Mouse (Mus musculus) heart, postnatal 0 days (tissue): ENCODE results near the gene Fam114a2. TPM values are rescaled to one million over a fixed set of nuclear protein-coding genes. Genes with fewer than 3 reads are reported as not detected.
A peak's percentile ranks its signal among the peaks of the same experiment; 100 is the strongest.
"Not testable (repeated sequence)": the region's sequence is repeated elsewhere in the genome, so short reads cannot be mapped to it uniquely, and the experiment has no call there.

Source experiments
- ATAC-seq: fragments of 200-750 bp; cut with Nextera tagmentation; 2 replicates; pipeline ENCODE4 v1.8.0; 2017; ENCODE audit warnings: low read depth, moderate number of reproducible peaks, moderate library complexity; ENCODE audit not compliant: insufficient read depth
- DNase-seq: peaks from one replicate; pipeline ENCODE4 v3.0.0-alpha.2; 2016; ENCODE audit warnings: low spot score
- H3K27ac ChIP-seq: fragments of 300-500 bp; sonication (generic); 2 replicates; pipeline ENCODE4 v1.5.1; 2014; ENCODE audit warnings: low read depth, mild to moderate bottlenecking
- H3K27me3 ChIP-seq: fragments of 300-500 bp; sonication (generic); 2 replicates; pipeline ENCODE4 v1.6.1; 2014; ENCODE audit warnings: low read length, mixed read lengths; ENCODE audit not compliant: control insufficient read depth, insufficient read depth
- H3K36me3 ChIP-seq: fragments of 300-500 bp; sonication (generic); replicated peaks from 2 replicates; pipeline ENCODE4 v1.6.1; 2014; ENCODE audit warnings: low read length, mixed read lengths; ENCODE audit not compliant: control insufficient read depth, insufficient read depth
- H3K4me1 ChIP-seq: fragments of 300-500 bp; sonication (generic); 2 replicates; pipeline ENCODE4 v1.6.1; 2014; ENCODE audit warnings: antibody characterized with exemption; ENCODE audit not compliant: control insufficient read depth, insufficient read depth
- H3K4me2 ChIP-seq: fragments of 300-500 bp; sonication (generic); 2 replicates; pipeline ENCODE4 v1.6.1; 2014; ENCODE audit warnings: low read depth, mild to moderate bottlenecking, low read length, moderate library complexity
- H3K4me3 ChIP-seq: fragments of 300-500 bp; sonication (generic); 2 replicates; pipeline ENCODE4 v1.5.1; 2014; ENCODE audit warnings: low read depth, low read length
- H3K9ac ChIP-seq: fragments of 300-500 bp; sonication (generic); replicated peaks from 2 replicates; pipeline ENCODE4 v1.6.1; 2014; ENCODE audit warnings: low read depth, low read length, mixed read lengths
- H3K9me3 ChIP-seq: fragments of 300-500 bp; sonication (generic); replicated peaks from 2 replicates; pipeline ENCODE4 v1.6.1; 2016; ENCODE audit warnings: low read length; ENCODE audit not compliant: control insufficient read depth
- CTCF ChIP-seq: IDR thresholded peaks from 2 replicates; pipeline ENCODE4 v1.5.1; 2016; ENCODE audit warnings: antibody characterized with exemption, control low read depth, low read depth
- EP300 ChIP-seq: IDR thresholded peaks from 2 replicates; pipeline ENCODE4 v1.6.1; 2016; ENCODE audit warnings: antibody characterized with exemption, low read depth
- WGBS: fragments of 180-500 bp; shearing (Covaris S2); extraction: QIAGEN DNeasy Blood & Tissue Kit; methylation state at CpG from one replicate; pipeline ENCODE4 v1.1.7; 2014; 5-methylcytosine and 5-hydroxymethylcytosine counted together
- polyA plus RNA-seq: library from polyadenylated mRNA; unstranded; fragments of >200 nt; fragmentation: Nextera tagmentation; extraction: Ambion mirVana; gene quantifications from 2 replicates; pipeline ENCODE4 v1.2.1, GENCODE M21; 2015
- total RNA-seq: library from RNA; depleted of rRNA; stranded (reverse); fragments of >200 nt; gene quantifications from 2 replicates; pipeline ENCODE4 v1.2.3, GENCODE M21; 2014; ENCODE audit warnings: low replicate concordance; rRNA removed

Fam114a2 gene
- 23.6 and 41.8 TPM in 2 replicates for total RNA-seq
- 50.6 and 56.2 TPM in 2 replicates for polyA plus RNA-seq

DNA sequence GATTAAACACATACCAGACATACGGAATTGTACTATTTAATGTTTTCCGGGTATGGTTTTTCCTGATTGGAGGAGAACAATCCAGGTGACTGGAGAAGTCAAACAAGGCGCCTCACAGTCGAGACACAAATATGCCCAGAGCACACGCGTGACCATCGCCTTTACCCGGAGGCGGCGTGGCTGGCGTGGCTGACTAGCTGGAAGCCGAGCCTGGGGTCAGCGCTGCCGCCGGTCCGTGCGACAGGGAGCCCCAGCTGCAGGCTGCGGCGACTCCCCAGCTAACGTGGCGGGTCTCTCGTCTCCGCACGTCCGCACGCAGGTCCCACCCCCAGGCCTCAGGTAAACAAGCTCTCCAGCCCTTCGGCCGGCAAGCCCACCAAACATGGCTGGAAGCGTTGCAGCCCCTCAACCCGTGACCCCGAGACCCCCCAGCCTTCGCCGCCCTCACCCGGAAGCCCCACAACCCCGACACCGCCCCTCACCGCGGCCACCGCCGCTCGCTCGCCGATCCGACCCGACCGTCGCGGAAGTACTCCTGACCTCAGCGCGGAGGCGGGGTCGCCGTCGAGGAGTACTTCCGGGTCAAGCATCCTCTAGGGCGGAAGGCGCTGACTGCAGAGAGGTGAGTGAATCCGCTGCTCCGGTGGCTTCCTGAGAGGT is at the start of gene Fam114a2, which contains the start of gene Mfap3:
Gene Fam114a2, minus strand, starts transcription at position 527 of the 660 bp plus-strand sequence.
Gene Mfap3, plus strand, starts transcription at position 574 of the 660 bp plus-strand sequence.
- DNase-seq (peak; percentile 72), ATAC-seq (peak; percentile 94)
- Histone ChIP-seq H3K9ac (peak within 1 kb of the TSS; percentile 69), H3K4me1 (peaks cover 11% of the 10 kb centered on the region), H3K27ac (peak within 1 kb of the TSS; percentile 75), H3K4me2 (peak within 1 kb of the TSS; percentile 77), H3K4me3 (peak within 1 kb of the TSS; percentile 74), H3K9me3 (no peaks in the 10 kb centered on the region), H3K27me3 (no peaks in the 10 kb centered on the region), H3K36me3 (peaks cover 13% of the 10 kb centered on the region)
- TF ChIP-seq CTCF (no peak), EP300 (no peak)
- 1% methylated on average over 56 of the region's 59 CpGs for WGBS

GRCm38 (mm10) chr11:57566091-57567035 is 47.9 kb upstream of the Fam114a2 start:
- WGBS = 37% methylated on average over 18 of the region's 18 CpGs
- H3K27me3 ChIP-seq = no peaks in the 10 kb centered on the region
- no peak for DNase-seq
- no peak for ATAC-seq
- no peak overlapping the region for H3K9ac ChIP-seq
- no peaks in the 10 kb centered on the region for H3K4me1 ChIP-seq
- H3K9me3 ChIP-seq = 0 out of 2 replicates have a peak, but pooled peaks cover 3% of the 10 kb centered on the region
- no peak overlapping the region for H3K4me2 ChIP-seq
- H3K27ac ChIP-seq = no peak overlapping the region
- no peak overlapping the region for H3K4me3 ChIP-seq
- TF ChIP-seq CTCF (no peak), EP300 (no peak)
- no peaks in the 10 kb centered on the region for H3K36me3 ChIP-seq

DNA sequence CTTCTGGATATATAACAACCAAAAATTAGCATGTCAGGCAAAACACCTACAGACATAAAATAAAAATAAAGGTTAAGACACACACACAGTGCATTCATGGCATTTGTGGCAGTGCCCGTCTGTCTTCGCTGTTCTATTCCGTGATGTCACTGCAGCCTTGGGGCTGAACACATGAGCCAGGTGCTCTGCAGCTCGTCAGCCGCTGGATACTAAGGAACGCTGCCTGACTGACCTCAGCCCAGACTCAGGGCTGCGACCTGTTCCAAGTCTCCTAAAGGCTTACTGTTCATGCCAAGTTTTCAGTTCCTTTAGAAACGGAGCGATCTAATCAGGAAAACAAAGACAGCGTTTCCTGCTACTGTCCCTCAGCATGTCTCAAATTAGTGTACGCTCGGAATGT is 46.1 kb upstream of the Fam114a2 start:
- Histone ChIP-seq H3K27me3 (no peaks in the 10 kb centered on the region), H3K4me2 (peak overlapping the region; percentile 21; the same call in 1 of the 2 replicates), H3K4me1 (no peaks in the 10 kb centered on the region), H3K9me3 (0 out of 2 replicates have a peak, but pooled peaks cover 2% of the 10 kb centered on the region), H3K4me3 (no peak overlapping the region), H3K27ac (no peak overlapping the region), H3K9ac (no peak overlapping the region), H3K36me3 (no peaks in the 10 kb centered on the region)
- DNase-seq (no peak), ATAC-seq (no peak; the same call in 1 of the 2 replicates)
- WGBS = 37% methylated on average over 12 of the region's 12 CpGs
- TF ChIP-seq CTCF (no peak), EP300 (no peak)

GRCm38 (mm10) chr11:57557936-57558335 is 39.5 kb upstream of the Fam114a2 start:
- not testable (repeated sequence) for H3K9me3 ChIP-seq, H3K36me3 ChIP-seq, H3K4me2 ChIP-seq, H3K27me3 ChIP-seq, H3K27ac ChIP-seq, DNase-seq, ATAC-seq, H3K9ac ChIP-seq, H3K4me3 ChIP-seq, H3K4me1 ChIP-seq
- WGBS = 85% methylated on average over 9 of the region's 10 CpGs

DNA sequence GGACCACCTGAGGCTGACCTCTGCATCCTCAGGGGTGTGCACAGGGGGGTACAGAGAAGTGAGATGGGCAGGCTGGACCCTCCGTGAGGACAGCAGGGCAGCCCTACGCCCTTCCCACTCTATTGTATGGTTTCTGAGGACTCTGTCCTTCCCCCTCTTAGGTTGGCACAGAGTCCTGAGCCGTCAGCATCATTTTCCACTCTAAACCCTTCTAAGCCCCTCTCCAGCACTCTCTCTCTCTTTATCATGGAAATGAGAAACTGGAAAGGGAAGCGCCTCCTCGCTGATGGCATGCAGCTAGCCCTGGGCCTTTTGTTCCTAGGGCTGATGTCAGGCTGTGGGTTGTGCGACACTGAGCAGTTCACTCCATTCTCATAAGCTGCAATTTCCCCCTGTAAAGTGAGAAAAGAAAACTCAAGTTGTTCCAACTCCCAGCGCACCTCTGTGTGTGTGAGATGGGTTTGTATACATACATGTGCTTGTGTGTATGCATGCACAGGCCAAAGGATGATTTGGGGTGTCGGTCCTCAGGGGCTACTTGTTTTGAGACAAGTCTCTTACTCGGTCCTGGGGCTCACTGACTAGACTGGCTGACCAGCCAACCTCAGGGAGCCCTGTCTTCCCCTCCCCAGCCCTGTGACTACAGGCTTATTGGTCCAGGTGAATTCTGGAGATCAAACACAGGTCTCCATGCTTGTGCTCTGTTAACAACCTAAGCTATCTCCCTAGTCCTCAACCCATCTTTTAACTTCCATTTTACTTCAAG is 34.8 kb upstream of the Fam114a2 start:
- 0 out of 2 replicates have a peak, but pooled peaks cover 2% of the 10 kb centered on the region for H3K27me3 ChIP-seq
- H3K9ac ChIP-seq = no peak overlapping the region
- ATAC-seq (no peak), DNase-seq (no peak)
- 68% methylated on average over 9 of the region's 9 CpGs for WGBS
- H3K9me3 ChIP-seq = no peaks in the 10 kb centered on the region
- H3K4me2 ChIP-seq = no peak overlapping the region
- H3K36me3 ChIP-seq = no peaks in the 10 kb centered on the region
- TF ChIP-seq EP300 (no peak), CTCF (no peak)
- H3K27ac ChIP-seq = no peak overlapping the region
- no peaks in the 10 kb centered on the region for H3K4me1 ChIP-seq
- H3K4me3 ChIP-seq = no peak overlapping the region
